Mouse (Mus musculus) heart, postnatal 0 days (tissue): ENCODE results near the gene 2810004N23Rik. TPM values are rescaled to one million over a fixed set of nuclear protein-coding genes. Genes with fewer than 3 reads are reported as not detected.

ENCODE experiments used
- ATAC-seq: fragments of 200-750 bp; cut with Nextera tagmentation; 2 replicates; pipeline ENCODE4 v1.8.0; 2017; ENCODE audit warnings: low read depth, moderate number of reproducible peaks, moderate library complexity; ENCODE audit not compliant: insufficient read depth
- DNase-seq: peaks from one replicate; pipeline ENCODE4 v3.0.0-alpha.2; 2016; ENCODE audit warnings: low spot score
- H3K27ac ChIP-seq: fragments of 300-500 bp; sonication (generic); 2 replicates; pipeline ENCODE4 v1.5.1; 2014; ENCODE audit warnings: low read depth, mild to moderate bottlenecking
- H3K27me3 ChIP-seq: fragments of 300-500 bp; sonication (generic); 2 replicates; pipeline ENCODE4 v1.6.1; 2014; ENCODE audit warnings: low read length, mixed read lengths; ENCODE audit not compliant: control insufficient read depth, insufficient read depth
- H3K36me3 ChIP-seq: fragments of 300-500 bp; sonication (generic); replicated peaks from 2 replicates; pipeline ENCODE4 v1.6.1; 2014; ENCODE audit warnings: low read length, mixed read lengths; ENCODE audit not compliant: control insufficient read depth, insufficient read depth
- H3K4me1 ChIP-seq: fragments of 300-500 bp; sonication (generic); 2 replicates; pipeline ENCODE4 v1.6.1; 2014; ENCODE audit warnings: antibody characterized with exemption; ENCODE audit not compliant: control insufficient read depth, insufficient read depth
- H3K4me2 ChIP-seq: fragments of 300-500 bp; sonication (generic); 2 replicates; pipeline ENCODE4 v1.6.1; 2014; ENCODE audit warnings: low read depth, mild to moderate bottlenecking, low read length, moderate library complexity
- H3K4me3 ChIP-seq: fragments of 300-500 bp; sonication (generic); 2 replicates; pipeline ENCODE4 v1.5.1; 2014; ENCODE audit warnings: low read depth, low read length
- H3K9ac ChIP-seq: fragments of 300-500 bp; sonication (generic); replicated peaks from 2 replicates; pipeline ENCODE4 v1.6.1; 2014; ENCODE audit warnings: low read depth, low read length, mixed read lengths
- H3K9me3 ChIP-seq: fragments of 300-500 bp; sonication (generic); replicated peaks from 2 replicates; pipeline ENCODE4 v1.6.1; 2016; ENCODE audit warnings: low read length; ENCODE audit not compliant: control insufficient read depth
- CTCF ChIP-seq: IDR thresholded peaks from 2 replicates; pipeline ENCODE4 v1.5.1; 2016; ENCODE audit warnings: antibody characterized with exemption, control low read depth, low read depth
- EP300 ChIP-seq: IDR thresholded peaks from 2 replicates; pipeline ENCODE4 v1.6.1; 2016; ENCODE audit warnings: antibody characterized with exemption, low read depth
- WGBS: fragments of 180-500 bp; shearing (Covaris S2); extraction: QIAGEN DNeasy Blood & Tissue Kit; methylation state at CpG from one replicate; pipeline ENCODE4 v1.1.7; 2014; 5-methylcytosine and 5-hydroxymethylcytosine counted together
- polyA plus RNA-seq: library from polyadenylated mRNA; unstranded; fragments of >200 nt; fragmentation: Nextera tagmentation; extraction: Ambion mirVana; gene quantifications from 2 replicates; pipeline ENCODE4 v1.2.1, GENCODE M21; 2015
- total RNA-seq: library from RNA; depleted of rRNA; stranded (reverse); fragments of >200 nt; gene quantifications from 2 replicates; pipeline ENCODE4 v1.2.3, GENCODE M21; 2014; ENCODE audit warnings: low replicate concordance; rRNA removed

2810004N23Rik gene
- total RNA-seq (45.9 and 49.9 TPM in 2 replicates), polyA plus RNA-seq (49.6 and 50.2 TPM in 2 replicates)

GRCm38 (mm10) chr8:124862321-124863162, at the start of gene 2810004N23Rik, which contains the start of gene Gnpat:
Gene 2810004N23Rik, minus strand, starts transcription at chr8:124863120.
Gene Gnpat, plus strand, starts transcription at chr8:124863033.
- TF ChIP-seq CTCF (no peak), EP300 (no peak)
- DNase-seq (peak; percentile 89), ATAC-seq (peak; percentile 92)
- Histone ChIP-seq H3K36me3 (peaks cover 23% of the 10 kb centered on the region), H3K4me3 (peak within 1 kb of the TSS; percentile 98), H3K4me2 (peak within 1 kb of the TSS; percentile 77), H3K4me1 (peaks cover 44% of the 10 kb centered on the region), H3K27ac (peak within 1 kb of the TSS; percentile 98), H3K27me3 (no peaks in the 10 kb centered on the region), H3K9me3 (no peaks in the 10 kb centered on the region), H3K9ac (peak within 1 kb of the TSS; percentile 98)
- 1% methylated on average over 54 of the region's 55 CpGs for WGBS

- Histone ChIP-seq H3K4me3 (no peak overlapping the region), H3K27ac (no peak overlapping the region), H3K9me3 (no peaks in the 10 kb centered on the region), H3K4me1 (peaks cover 24% of the 10 kb centered on the region), H3K27me3 (no peaks in the 10 kb centered on the region), H3K36me3 (peaks cover 60% of the 10 kb centered on the region), H3K9ac (no peak overlapping the region), H3K4me2 (no peak overlapping the region)
- WGBS, result 53% methylated on average over 17 of the region's 17 CpGs
- DNase-seq (no peak), ATAC-seq (no peak)
- TF ChIP-seq CTCF, result no peak
- TF ChIP-seq EP300, result no peak
Measured at GRCm38 (mm10) chr8:124911938-124912872, 49.3 kb upstream of the 2810004N23Rik start.

- no peak for TF ChIP-seq EP300
- peak; percentile 45 for TF ChIP-seq CTCF
- Histone ChIP-seq H3K9ac (no peak overlapping the region), H3K36me3 (peaks cover 74% of the 10 kb centered on the region), H3K27ac (peak overlapping the region; percentile 80), H3K9me3 (no peaks in the 10 kb centered on the region), H3K27me3 (no peaks in the 10 kb centered on the region), H3K4me1 (peaks cover 12% of the 10 kb centered on the region; the same call in 1 of the 2 replicates), H3K4me3 (no peak overlapping the region), H3K4me2 (no peak overlapping the region)
- WGBS, result 34% methylated on average over 10 of the region's 10 CpGs
- peak; percentile 62 for DNase-seq
- peak; percentile 76 for ATAC-seq
Measured at GRCm38 (mm10) chr8:124910349-124910748, 47.4 kb upstream of the 2810004N23Rik start.

GRCm38 (mm10) chr8:124909936-124910335, 47.0 kb upstream of the 2810004N23Rik start:
- no peak for TF ChIP-seq CTCF
- no peak for TF ChIP-seq EP300
- Histone ChIP-seq H3K9me3 (no peaks in the 10 kb centered on the region), H3K27me3 (no peaks in the 10 kb centered on the region), H3K4me3 (no peak overlapping the region), H3K4me1 (peaks cover 12% of the 10 kb centered on the region; the same call in 1 of the 2 replicates), H3K27ac (peak overlapping the region; percentile 80), H3K9ac (no peak overlapping the region), H3K36me3 (peaks cover 73% of the 10 kb centered on the region), H3K4me2 (no peak overlapping the region)
- peak; percentile 89 for ATAC-seq
- 25% methylated on average over 16 of the region's 16 CpGs for WGBS
- peak; percentile 79 for DNase-seq

GRCm38 (mm10) chr8:124905482-124905881, 42.6 kb upstream of the 2810004N23Rik start:
- DNase-seq, result no peak
- no peak overlapping the region for H3K4me3 ChIP-seq
- H3K36me3 ChIP-seq, result peaks cover 71% of the 10 kb centered on the region
- no peak overlapping the region for H3K4me2 ChIP-seq
- WGBS, result 85% methylated on average over 2 of the region's 2 CpGs
- no peak for ATAC-seq
- no peak overlapping the region for H3K27ac ChIP-seq
- no peaks in the 10 kb centered on the region for H3K9me3 ChIP-seq
- H3K9ac ChIP-seq, result no peak overlapping the region
- no peaks in the 10 kb centered on the region for H3K27me3 ChIP-seq
- peaks cover 9% of the 10 kb centered on the region; the same call in 1 of the 2 replicates for H3K4me1 ChIP-seq
- TF ChIP-seq EP300 (no peak), CTCF (no peak)
